Mouse (Mus musculus) adrenal gland, adult 10 weeks (tissue): Measurements from ENCODE around the gene Gm2696. TPM values are rescaled to one million over a fixed set of nuclear protein-coding genes. Genes with fewer than 3 reads are reported as not detected.

Source experiments
- polyA plus RNA-seq: library from polyadenylated mRNA; stranded (reverse); fragments of 350-450 nt; fragmentation: Illumina TruSeq; extraction: RNeasy Lipid Tissue Mini Kit (QIAGEN cat#74804); gene quantifications from one replicate; pipeline ENCODE4 v1.2.3, GENCODE M21; 2014; ENCODE audit warnings: low read depth, low replicate concordance

Gm2696 gene
- not detected for polyA plus RNA-seq

GRCm38 (mm10) chr10:77814382-77814781 is at the start of gene Gm2696:
TSS of gene Gm2696 (plus strand) at chr10:77814682.

GRCm38 (mm10) chr10:77771225-77771624 is 43.3 kb upstream of the Gm2696 start, which contains the start of gene Gm3238:
TSS of gene Gm3238 (minus strand) at chr10:77771325.

GRCm38 (mm10) chr10:77776844-77777243 is 37.6 kb upstream of the Gm2696 start, which contains the start of gene Gm7138:
TSS of gene Gm7138 (minus strand) at chr10:77776944.

GRCm38 (mm10) chr10:77782442-77782841 is 32.0 kb upstream of the Gm2696 start, which contains the start of gene Gm3250:
TSS of gene Gm3250 (minus strand) at chr10:77782542.

GRCm38 (mm10) chr10:77787876-77788275 is 26.6 kb upstream of the Gm2696 start, which contains the start of gene Gm7137:
TSS of gene Gm7137 (minus strand) at chr10:77788200.

GRCm38 (mm10) chr10:77794976-77795375 is 19.5 kb upstream of the Gm2696 start, which contains the start of gene Gm9639:
TSS of gene Gm9639 (minus strand) at chr10:77795076.

GRCm38 (mm10) chr10:77798921-77799508 is 15.5 kb upstream of the Gm2696 start, which contains the start of gene Gm19668:
TSS of gene Gm19668 (minus strand) at chr10:77799133.

GRCm38 (mm10) chr10:77811743-77812142 is 2.7 kb upstream of the Gm2696 start, which contains the start of gene Gm9507:
TSS of gene Gm9507 (minus strand) at chr10:77811843.

GRCm38 (mm10) chr10:77826951-77827350 is 12.5 kb downstream of the Gm2696 start, which contains the start of gene Krtap10-4:
TSS of gene Krtap10-4 (minus strand) at chr10:77827095.

GRCm38 (mm10) chr10:77835647-77836046 is 21.2 kb downstream of the Gm2696 start, which contains the start of gene Krtap10-10:
TSS of gene Krtap10-10 (plus strand) at chr10:77835947.

GRCm38 (mm10) chr10:77846503-77846902 is 32.0 kb downstream of the Gm2696 start, which contains the start of gene Gm36176:
TSS of gene Gm36176 (plus strand) at chr10:77846803.

GRCm38 (mm10) chr10:77852559-77852958 is 38.1 kb downstream of the Gm2696 start, which contains the start of gene Gm10318:
TSS of gene Gm10318 (plus strand) at chr10:77852859.

GRCm38 (mm10) chr10:77861675-77862074 is 47.2 kb downstream of the Gm2696 start, which contains the start of gene Gm3285:
TSS of gene Gm3285 (plus strand) at chr10:77861975.

Other genes starting within 250 kb of the Gm2696 start
- gene Pttg1ip, start 233.0 kb upstream of the Gm2696 start, polyA plus RNA-seq: 126 TPM
- 72.3 TPM for gene Sumo3, start 208.6 kb upstream of the Gm2696 start, polyA plus RNA-seq
- 6.2 TPM for gene Gm49325, start 208.5 kb upstream of the Gm2696 start, polyA plus RNA-seq
- 11.6 TPM for gene Ube2g2, start 192.4 kb upstream of the Gm2696 start, polyA plus RNA-seq
- gene Tspear, start 128.1 kb upstream of the Gm2696 start, polyA plus RNA-seq: not detected
- not detected for gene Gm19402, start 123.9 kb upstream of the Gm2696 start, polyA plus RNA-seq
- gene Gm9508, start 117.4 kb upstream of the Gm2696 start, polyA plus RNA-seq: not detected
- not detected for gene Gm10272, start 108.1 kb upstream of the Gm2696 start, polyA plus RNA-seq
- not detected for gene Gm10024, start 103.2 kb upstream of the Gm2696 start, polyA plus RNA-seq
- not detected for gene Gm10142, start 98.9 kb upstream of the Gm2696 start, polyA plus RNA-seq
- gene Krtap12-1, start 94.1 kb upstream of the Gm2696 start, polyA plus RNA-seq: not detected
- gene Gm10100, start 88.2 kb upstream of the Gm2696 start, polyA plus RNA-seq: not detected
- gene Gm18596, start 72.0 kb upstream of the Gm2696 start, polyA plus RNA-seq: not detected
- not detected for gene Gm9736, start 63.3 kb upstream of the Gm2696 start, polyA plus RNA-seq
- gene Gm3233, start 55.0 kb upstream of the Gm2696 start, polyA plus RNA-seq: not detected
- gene Gm3238, start 43.4 kb upstream of the Gm2696 start, polyA plus RNA-seq: not detected
- gene Gm7138, start 37.7 kb upstream of the Gm2696 start, polyA plus RNA-seq: not detected
- not detected for gene Gm3250, start 32.1 kb upstream of the Gm2696 start, polyA plus RNA-seq
- not detected for gene Gm7137, start 26.5 kb upstream of the Gm2696 start, polyA plus RNA-seq
- not detected for gene Gm9639, start 19.6 kb upstream of the Gm2696 start, polyA plus RNA-seq
- not detected for gene Gm19668, start 15.5 kb upstream of the Gm2696 start, polyA plus RNA-seq
- not detected for gene Gm9507, start 2.8 kb upstream of the Gm2696 start, polyA plus RNA-seq
- not detected for gene Krtap10-4, start 12.4 kb downstream of the Gm2696 start, polyA plus RNA-seq
- gene Krtap10-10, start 21.3 kb downstream of the Gm2696 start, polyA plus RNA-seq: not detected
- not detected for gene Gm36176, start 32.1 kb downstream of the Gm2696 start, polyA plus RNA-seq
- gene Gm10318, start 38.2 kb downstream of the Gm2696 start, polyA plus RNA-seq: not detected
- gene Gm3285, start 47.3 kb downstream of the Gm2696 start, polyA plus RNA-seq: not detected
- 1.7 TPM for gene Lrrc3, start 87.9 kb downstream of the Gm2696 start, polyA plus RNA-seq
- not detected for gene Trpm2, start 155.9 kb downstream of the Gm2696 start, polyA plus RNA-seq
- 1.6 TPM for gene 1810043G02Rik, start 163.8 kb downstream of the Gm2696 start, polyA plus RNA-seq
- 2.0 TPM for gene Pfkl, start 195.4 kb downstream of the Gm2696 start, polyA plus RNA-seq
- gene Dnmt3l, start 227.3 kb downstream of the Gm2696 start, polyA plus RNA-seq: 39.4 TPM
- gene Aire, start 228.9 kb downstream of the Gm2696 start, polyA plus RNA-seq: not detected